Comparison of ENCODE assay signal across 25 mouse cellular contexts in genomic region chrX:73012846-73013245, GRCm38 (mm10). TPM values are rescaled to one million over a fixed set of nuclear protein-coding genes. Genes with fewer than 3 reads are reported as not detected.
A peak's percentile ranks its signal among the peaks of the same experiment; 100 is the strongest.
DNase-seq lines count a peak whose midpoint lies in the region; ATAC-seq and TF ChIP-seq lines count a peak whose summit lies in the region.
"Had no signal": no experiment of that assay in that cellular context is flagged by ENCODE, and none has a peak within 500 bp of the region (broad histone marks: within the 10 kb centered on the region; RNA-seq: fewer than 3 reads in every experiment).

No protein-coding gene starts in this region.

- H3K36me3 ChIP-seq in heart, adult 2 months (ENCODE audit: control insufficient read depth, insufficient read depth, low read length), result no peaks in the 10 kb centered on the region
- no peaks in the 10 kb centered on the region for H3K36me3 ChIP-seq in kidney, embryonic 16.5 days (ENCODE audit: insufficient read depth, low read length)
- H3K36me3 ChIP-seq in liver, adult 2 months (ENCODE audit: control insufficient read depth, insufficient read depth, low read length), result no peaks in the 10 kb centered on the region
- no peaks in the 10 kb centered on the region for H3K36me3 ChIP-seq in liver, embryonic 12.5 days
- H3K36me3 ChIP-seq: embryonic facial prominence, embryonic 10.5 days; embryonic facial prominence, embryonic 12.5 days; G1E had no signal

- no peak for TF ChIP-seq POLR2A in heart, adult 2 months (IDR thresholded peaks at IDR 0.05; ENCODE audit: insufficient read depth, low read depth, low read length)
- TF ChIP-seq POLR2A in liver, adult 2 months (IDR thresholded peaks at IDR 0.05; ENCODE audit: extremely low read depth, insufficient read depth, low read length), result no peak

- no peak overlapping the region for H3K4me3 ChIP-seq in heart, adult 2 months
- no peak overlapping the region for H3K4me3 ChIP-seq in kidney, embryonic 16.5 days (ENCODE audit: low read length)
- no peak overlapping the region for H3K4me3 ChIP-seq in liver, adult 2 months (ENCODE audit: insufficient read depth, low read depth, low read length)
- no peak overlapping the region for H3K4me3 ChIP-seq in liver, embryonic 12.5 days
- H3K4me3 ChIP-seq: embryonic facial prominence, embryonic 10.5 days; embryonic facial prominence, embryonic 12.5 days; forebrain, embryonic 13.5 days had no signal

- H3K27me3 ChIP-seq in heart, adult 2 months (ENCODE audit: control insufficient read depth, insufficient read depth, low read length), result no peaks in the 10 kb centered on the region
- H3K27me3 ChIP-seq in kidney, embryonic 16.5 days (ENCODE audit: insufficient read depth, low read length), result no peaks in the 10 kb centered on the region
- no peaks in the 10 kb centered on the region for H3K27me3 ChIP-seq in liver, adult 2 months (ENCODE audit: control insufficient read depth, insufficient read depth, low read length)
- H3K27me3 ChIP-seq in liver, embryonic 12.5 days (replicated peaks), result no peaks in the 10 kb centered on the region; the same call in none of the 2 replicates
- H3K27me3 ChIP-seq: CH12.LX; embryonic facial prominence, embryonic 12.5 days; forebrain, embryonic 13.5 days had no signal

- peak; percentile 31 for DNase-seq in heart, adult 11 months
- DNase-seq in heart, adult 2 months, result no peak
- DNase-seq in kidney, adult 11 months, result peak; percentile 20
- no peak for DNase-seq in kidney, adult 18-20 months
- DNase-seq in kidney, adult 8-10 months, result peak; percentile 17 to 21
- peak; percentile 58 for DNase-seq in liver, adult 2 months (ENCODE audit: extremely low read depth, low read depth, low spot score)
- DNase-seq: adrenal gland, adult 8-10 months; adrenal gland, postnatal 14 days; adrenal gland, postnatal 36 days; B cell, adult 2 months; cerebellum, adult 11-12 months; cerebellum, adult 2 months; cerebellum, adult 9-10 months; cerebellum, postnatal 10 days; cerebellum, postnatal 25 days had no signal

- no peak overlapping the region for H3K9ac ChIP-seq in heart, adult 2 months (ENCODE audit: low read depth, low read length)
- no peak overlapping the region for H3K9ac ChIP-seq in kidney, embryonic 16.5 days (replicated peaks; ENCODE audit: low read length)
- H3K9ac ChIP-seq in liver, adult 2 months (ENCODE audit: low read depth, low read length), result no peak overlapping the region
- H3K9ac ChIP-seq in liver, embryonic 12.5 days, result no peak overlapping the region
- H3K9ac ChIP-seq: embryonic facial prominence, embryonic 12.5 days; forebrain, embryonic 13.5 days had no signal

- no peak for TF ChIP-seq EP300 in heart, adult 2 months (IDR thresholded peaks at IDR 0.05; ENCODE audit: insufficient read depth, low read depth, low read length)

- no peak for TF ChIP-seq CTCF in heart, adult 2 months (IDR thresholded peaks at IDR 0.05)
- no peak for TF ChIP-seq CTCF in liver, adult 2 months (IDR thresholded peaks at IDR 0.05; ENCODE audit: low read depth, low read length)

- no peaks in the 10 kb centered on the region for H3K9me3 ChIP-seq in kidney, embryonic 16.5 days (ENCODE audit: low read length)
- H3K9me3 ChIP-seq in liver, embryonic 12.5 days (replicated peaks), result no peaks in the 10 kb centered on the region
- H3K9me3 ChIP-seq: embryonic facial prominence, embryonic 10.5 days; embryonic facial prominence, embryonic 12.5 days; forebrain, embryonic 13.5 days; G1E had no signal

- H3K79me2 ChIP-seq in heart, adult 2 months (replicated peaks; ENCODE audit: control insufficient read depth, insufficient read depth, low read length), result no peaks in the 10 kb centered on the region
- H3K79me2 ChIP-seq in liver, adult 2 months (ENCODE audit: control insufficient read depth, insufficient read depth, low read length), result no peaks in the 10 kb centered on the region

- no peaks in the 10 kb centered on the region for H3K4me1 ChIP-seq in heart, adult 2 months (ENCODE audit: control insufficient read depth, insufficient read depth, low read length)
- no peaks in the 10 kb centered on the region for H3K4me1 ChIP-seq in kidney, embryonic 16.5 days (ENCODE audit: insufficient read depth, low read length)
- no peaks in the 10 kb centered on the region for H3K4me1 ChIP-seq in liver, adult 2 months (ENCODE audit: control insufficient read depth, insufficient read depth, low read length)
- no peaks in the 10 kb centered on the region for H3K4me1 ChIP-seq in liver, embryonic 12.5 days
- H3K4me1 ChIP-seq: embryonic facial prominence, embryonic 10.5 days; embryonic facial prominence, embryonic 12.5 days; forebrain, embryonic 13.5 days had no signal

- H3K4me2 ChIP-seq in kidney, embryonic 16.5 days (replicated peaks; ENCODE audit: low read depth, low read length), result no peak overlapping the region
- no peak overlapping the region for H3K4me2 ChIP-seq in liver, embryonic 12.5 days
- H3K4me2 ChIP-seq: embryonic facial prominence, embryonic 12.5 days; forebrain, embryonic 13.5 days had no signal

- H3K27ac ChIP-seq in heart, adult 2 months, result no peak overlapping the region
- no peak overlapping the region for H3K27ac ChIP-seq in kidney, embryonic 16.5 days (ENCODE audit: low read length)
- H3K27ac ChIP-seq in liver, adult 2 months (replicated peaks; ENCODE audit: insufficient read depth, low read depth, low read length), result no peak overlapping the region
- H3K27ac ChIP-seq in liver, embryonic 12.5 days, result no peak overlapping the region
- H3K27ac ChIP-seq: embryonic facial prominence, embryonic 10.5 days; embryonic facial prominence, embryonic 12.5 days; forebrain, embryonic 13.5 days had no signal

- ATAC-seq in kidney, embryonic 16.5 days (ENCODE audit: low FRiP score, low TSS enrichment), result no peak
- no peak for ATAC-seq in liver, embryonic 12.5 days
- ATAC-seq: activated CD4-positive, CD25-positive, alpha-beta regulatory T cell, adult 4 months; CD4-positive, CD25-positive, alpha-beta regulatory T cell, adult 4 months; forebrain, embryonic 13.5 days; Patski had no signal

- WGBS in heart, adult 2 months, result 69% methylated on average over 4 of the region's 4 CpGs
- WGBS in kidney, embryonic 16.5 days, result 69% methylated on average over 4 of the region's 4 CpGs
- 38% methylated on average over 4 of the region's 4 CpGs for WGBS in liver, adult 2 months
- WGBS in liver, embryonic 12.5 days (ENCODE audit: insufficient replicate concordance), result 51% methylated on average over 4 of the region's 4 CpGs

- intact Hi-C loops in heart, adult 2 months (cut with DNase I), result no loop called here

RNA-seq across cellular contexts. Expression of gene Pnma5, which starts 24.1 kb away (rescaled TPM):
- not detected for total RNA-seq in heart, adult 2 months (2021)
- not detected in 2 replicates for polyA plus RNA-seq in heart, adult 2 months (2012; rRNA removed)
- 0.14 TPM in 1 of 2 replicates, not detected in the other for polyA plus RNA-seq in kidney, embryonic 16.5 days (2015; fragmentation: Nextera tagmentation; extraction: Ambion mirVana)
- total RNA-seq in liver, adult 2 months (2014; rRNA removed), result not detected in 2 replicates
- polyA plus RNA-seq in liver, adult 2 months (2012; rRNA removed), result not detected in 2 replicates
- not detected in 2 replicates for polyA plus RNA-seq in liver, embryonic 12.5 days (2016; fragmentation: Nextera tagmentation; extraction: Ambion mirVana)
- total RNA-seq: G1E had no signal
- polyA plus RNA-seq: activated CD4-positive, CD25-positive, alpha-beta regulatory T cell, adult 4 months; CD4-positive, CD25-positive, alpha-beta regulatory T cell, adult 4 months; embryonic facial prominence, embryonic 10.5 days; forebrain, embryonic 13.5 days; G1E; Patski had no signal

RNA-seq across cellular contexts. Expression of gene Zfp185, which starts 25.7 kb away (rescaled TPM):
- 1 to 10 TPM in 1 of 2 experiments, under 1 TPM in 1; 0.81 to 1.2 TPM for total RNA-seq in heart, adult 2 months (2021)
- 1.2 and 1.8 TPM in 2 replicates for polyA plus RNA-seq in heart, adult 2 months (2012; rRNA removed)
- 7.5 and 7.6 TPM in 2 replicates for polyA plus RNA-seq in kidney, embryonic 16.5 days (2015; fragmentation: Nextera tagmentation; extraction: Ambion mirVana)
- total RNA-seq in liver, adult 2 months (2014; rRNA removed), result 0.13 and 0.18 TPM in 2 replicates
- polyA plus RNA-seq in liver, adult 2 months (2012; rRNA removed), result 0.07 and 0.15 TPM in 2 replicates
- 1.2 and 1.5 TPM in 2 replicates for polyA plus RNA-seq in liver, embryonic 12.5 days (2016; fragmentation: Nextera tagmentation; extraction: Ambion mirVana)
- total RNA-seq: CH12.LX had no signal
- polyA plus RNA-seq: activated CD4-positive, CD25-positive, alpha-beta regulatory T cell, adult 4 months; CD4-positive, CD25-positive, alpha-beta regulatory T cell, adult 4 months; G1E had no signal

RNA-seq across cellular contexts. Expression of gene Pnma3, which starts 51.7 kb away (rescaled TPM):
- total RNA-seq in heart, adult 2 months (2021), result not detected
- 0.06 TPM in 1 of 2 replicates, not detected in the other for polyA plus RNA-seq in heart, adult 2 months (2012; rRNA removed)
- 0.04 and 0.10 TPM in 2 replicates for polyA plus RNA-seq in kidney, embryonic 16.5 days (2015; fragmentation: Nextera tagmentation; extraction: Ambion mirVana)
- not detected in 2 replicates for total RNA-seq in liver, adult 2 months (2014; rRNA removed)
- polyA plus RNA-seq in liver, adult 2 months (2012; rRNA removed), result not detected in 2 replicates
- not detected in 2 replicates for polyA plus RNA-seq in liver, embryonic 12.5 days (2016; fragmentation: Nextera tagmentation; extraction: Ambion mirVana)
- total RNA-seq: CH12.LX had no signal
- polyA plus RNA-seq: activated CD4-positive, CD25-positive, alpha-beta regulatory T cell, adult 4 months; CD4-positive, CD25-positive, alpha-beta regulatory T cell, adult 4 months; G1E; Patski had no signal

Comparison
In these comparisons a context has a peak if more than half of its experiments do, and no peak if none do; other contexts are left out.
1. DNase-seq: peak in heart, adult 11 months (single experiment), kidney, adult 11 months (single experiment), kidney, adult 8-10 months (2 of 2) and liver, adult 2 months (single experiment); none in heart, adult 2 months (0 of 2) and kidney, adult 18-20 months (single experiment).